Mouse (Mus musculus): ENCODE measurements at regions not wholly inside any gene's neighbourhood (a gene's known extent, or its start where the extent isn't known, plus 50 kb on each side); places are given as distances from the start of the nearest gene placed in this dataset.

- no peak for DNase-seq
These were observed 60.4 kb upstream of the Ppara start for GRCm38 (mm10) chr15:85674191-85674984.

DNA sequence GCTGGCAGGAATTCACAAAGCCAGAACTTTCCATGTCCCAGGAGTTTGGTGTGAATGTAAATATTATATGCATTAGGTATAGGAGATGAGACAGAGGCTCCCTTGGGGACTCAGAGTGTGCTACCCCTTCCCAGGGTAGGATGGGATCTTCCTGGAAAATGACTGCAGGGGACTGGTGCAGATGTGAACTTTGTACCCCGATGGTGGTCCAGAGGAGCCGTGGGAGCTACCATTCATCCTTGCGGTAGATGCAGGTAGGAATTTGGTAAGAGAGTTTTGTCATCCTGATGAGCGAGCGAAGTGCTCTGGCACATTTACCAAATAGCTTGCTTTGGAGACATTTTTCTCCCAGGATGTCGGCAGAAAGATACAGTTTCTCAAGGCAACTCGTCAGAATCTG is 59.7 kb upstream of the Ppara start:
- no peak for DNase-seq

DNA sequence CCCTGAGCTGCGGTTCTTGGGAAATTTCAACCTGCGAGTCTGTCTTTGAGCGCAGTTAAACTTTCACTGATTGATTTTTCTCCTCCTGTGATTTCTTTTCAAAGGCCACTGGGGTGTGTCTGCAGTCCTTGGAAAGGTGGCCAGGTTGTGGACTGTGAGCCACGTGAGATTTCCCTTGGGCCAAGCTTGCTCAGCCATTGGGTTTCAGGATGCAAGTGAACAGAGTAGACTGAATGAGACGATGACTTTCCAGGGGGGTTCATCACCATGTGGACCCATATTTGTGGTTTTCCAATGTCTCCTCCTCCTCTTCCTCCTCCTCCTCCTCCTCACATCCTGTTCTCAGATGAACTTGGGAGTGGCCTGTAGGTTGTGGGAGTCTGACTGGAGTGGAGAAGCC is 59.0 kb upstream of the Ppara start:
- DNase-seq: no peak

- no peak for DNase-seq
These were observed 58.6 kb upstream of the Ppara start for GRCm38 (mm10) chr15:85676156-85676555.

DNA sequence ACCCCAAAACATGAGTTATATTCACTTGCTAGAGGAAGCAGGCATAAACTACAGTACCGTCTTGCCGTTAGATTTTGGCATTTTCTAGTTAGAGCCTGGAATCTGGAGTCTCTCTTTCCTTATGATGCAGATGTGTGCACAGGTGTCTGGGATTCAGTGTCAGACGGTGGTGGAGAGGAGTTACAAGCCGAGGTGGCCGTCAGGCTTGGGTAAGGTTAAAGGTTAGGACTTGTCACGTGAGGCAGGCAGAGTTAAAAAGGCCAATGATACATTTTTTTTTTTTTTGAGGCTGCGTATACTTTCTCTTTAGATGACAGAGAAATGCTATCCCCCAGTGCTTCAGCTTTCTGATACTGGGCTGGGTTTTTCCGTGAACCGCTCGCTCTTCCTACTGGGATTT is 57.9 kb upstream of the Ppara start:
- no peak for DNase-seq

DNA sequence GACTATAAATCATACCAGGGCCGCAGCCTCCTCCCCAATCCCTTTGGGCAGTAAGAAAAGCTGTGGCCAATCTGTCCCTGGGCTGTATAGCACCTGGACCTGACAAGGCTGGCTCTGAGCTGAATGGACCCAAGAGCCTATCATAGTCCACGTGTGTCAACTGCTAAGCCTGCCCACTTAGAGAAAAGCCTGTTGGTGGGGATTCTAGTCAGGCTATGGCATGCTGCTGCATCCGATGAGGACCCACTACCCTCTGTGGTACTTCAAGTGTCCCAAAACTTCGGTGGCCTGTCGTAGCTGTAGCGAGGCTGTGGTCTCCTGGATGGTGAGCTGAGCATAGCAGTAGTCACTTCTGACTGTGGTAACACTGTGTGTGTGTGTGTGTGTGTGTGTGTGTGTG is 57.4 kb upstream of the Ppara start:
- DNase-seq: no peak

DNA sequence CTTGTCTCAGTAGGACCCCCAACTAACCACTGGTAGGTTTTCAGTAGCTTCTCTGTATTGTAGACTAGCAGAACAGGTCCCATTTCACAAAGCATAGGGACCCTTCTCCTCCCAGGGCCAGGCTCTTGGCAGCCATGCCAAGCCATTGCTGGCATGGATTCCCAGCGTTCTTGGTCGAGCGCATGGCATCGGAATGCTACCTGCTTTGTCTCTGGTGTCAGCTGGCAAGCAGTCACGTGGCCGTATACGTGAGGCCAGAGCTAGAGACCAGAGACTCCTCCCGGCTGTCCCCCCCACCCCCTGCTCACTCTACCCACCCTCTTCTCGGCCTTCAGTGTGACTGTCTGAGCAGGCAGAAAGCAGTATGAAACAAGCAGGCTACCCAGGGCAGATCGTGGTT is 56.9 kb upstream of the Ppara start:
- no peak for DNase-seq

DNA sequence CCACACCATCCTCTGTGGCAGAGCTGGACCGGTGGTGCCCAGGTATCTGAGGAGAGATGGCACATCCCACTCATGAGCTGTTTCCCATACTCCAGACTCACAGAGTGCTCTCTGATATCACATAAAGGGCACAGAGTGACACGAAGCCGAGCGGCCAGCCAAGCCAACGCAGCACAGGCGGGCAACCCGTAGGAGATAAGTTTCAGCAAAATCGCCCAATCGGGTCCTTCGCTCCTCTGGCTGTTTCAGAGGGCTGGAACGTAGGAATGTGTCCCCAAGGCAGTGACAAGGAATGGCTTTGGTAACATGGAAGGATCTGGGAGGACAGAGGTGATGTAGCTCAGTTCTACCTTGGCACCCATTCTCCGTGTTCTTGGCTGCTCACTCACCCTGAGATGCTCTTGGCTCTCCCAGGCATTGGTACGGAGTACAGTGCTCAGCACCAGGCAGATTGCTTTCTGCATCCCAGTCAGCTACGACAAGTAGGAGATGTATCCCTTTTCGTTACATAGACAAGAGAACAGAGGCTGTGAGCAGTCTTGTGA is 56.4 kb upstream of the Ppara start:
- no peak for DNase-seq

DNA sequence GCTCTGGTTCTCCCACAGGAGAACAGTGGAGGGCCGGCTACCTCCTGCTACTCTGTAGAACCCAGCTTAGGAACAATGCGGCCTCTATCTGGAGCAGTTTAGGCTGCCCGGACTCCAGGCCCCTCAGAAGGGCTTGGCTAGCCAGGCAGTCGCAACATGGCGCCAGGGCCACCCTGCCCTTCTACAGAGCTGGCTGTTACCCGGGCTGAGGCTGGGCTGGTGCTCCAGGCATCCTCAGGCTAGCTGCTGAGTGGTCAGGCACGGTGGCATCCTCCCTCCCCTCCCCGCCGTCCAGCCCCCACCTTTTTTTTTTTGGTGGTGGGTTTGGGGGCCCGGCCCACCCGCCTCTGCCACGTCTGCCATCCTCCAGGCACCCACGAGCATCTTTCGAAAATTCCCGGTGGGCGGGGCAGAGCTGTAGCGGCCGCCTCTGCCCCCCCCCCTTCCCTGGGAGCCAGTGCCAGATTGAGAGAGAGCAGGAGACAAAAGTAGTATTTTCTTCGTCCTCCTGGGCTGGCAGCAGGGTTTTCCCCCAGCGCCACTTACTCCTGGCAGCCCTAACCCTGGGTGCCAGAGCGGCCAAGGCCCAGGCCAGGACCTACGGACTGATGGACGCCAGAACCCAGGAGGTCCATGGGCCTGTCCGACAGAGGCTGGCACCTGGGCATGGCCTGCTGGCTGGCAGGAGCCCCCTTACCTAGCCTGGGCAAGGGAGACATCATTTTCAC is 55.6 kb upstream of the Ppara start:
- DNase-seq: peak; percentile 59

GRCm38 (mm10) chr15:85679864-85680428 is 54.8 kb upstream of the Ppara start:
- no peak for DNase-seq

- no peak for DNase-seq
These were observed 54.1 kb upstream of the Ppara start for GRCm38 (mm10) chr15:85680460-85681224.

- no peak for DNase-seq
These were observed 52.7 kb upstream of the Ppara start for GRCm38 (mm10) chr15:85682116-85682515.

- no peak for DNase-seq
These were observed 52.0 kb upstream of the Ppara start for GRCm38 (mm10) chr15:85682780-85683179.

DNA sequence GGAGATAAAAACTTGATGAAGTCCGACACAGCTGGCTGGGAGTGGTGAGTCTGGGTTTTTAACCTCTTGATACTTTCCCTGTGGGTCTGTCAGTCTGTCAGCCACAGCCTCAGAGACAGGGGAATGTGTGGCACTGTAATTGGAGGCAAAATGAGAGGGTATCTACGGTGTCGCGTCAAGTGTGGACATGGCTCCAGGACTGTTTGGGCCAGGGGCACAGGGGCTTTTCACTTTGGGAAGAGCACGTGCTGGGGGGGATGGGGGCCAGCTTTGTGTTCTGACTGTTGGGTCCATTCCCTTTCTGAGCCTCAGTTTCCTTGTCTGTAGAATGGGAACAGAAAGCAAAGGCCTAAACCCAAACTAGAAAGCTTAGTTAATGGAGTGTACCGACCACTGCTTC is 51.5 kb upstream of the Ppara start:
- no peak for DNase-seq

GRCm38 (mm10) chr15:85683716-85684115 is 51.1 kb upstream of the Ppara start:
- DNase-seq: no peak

DNA sequence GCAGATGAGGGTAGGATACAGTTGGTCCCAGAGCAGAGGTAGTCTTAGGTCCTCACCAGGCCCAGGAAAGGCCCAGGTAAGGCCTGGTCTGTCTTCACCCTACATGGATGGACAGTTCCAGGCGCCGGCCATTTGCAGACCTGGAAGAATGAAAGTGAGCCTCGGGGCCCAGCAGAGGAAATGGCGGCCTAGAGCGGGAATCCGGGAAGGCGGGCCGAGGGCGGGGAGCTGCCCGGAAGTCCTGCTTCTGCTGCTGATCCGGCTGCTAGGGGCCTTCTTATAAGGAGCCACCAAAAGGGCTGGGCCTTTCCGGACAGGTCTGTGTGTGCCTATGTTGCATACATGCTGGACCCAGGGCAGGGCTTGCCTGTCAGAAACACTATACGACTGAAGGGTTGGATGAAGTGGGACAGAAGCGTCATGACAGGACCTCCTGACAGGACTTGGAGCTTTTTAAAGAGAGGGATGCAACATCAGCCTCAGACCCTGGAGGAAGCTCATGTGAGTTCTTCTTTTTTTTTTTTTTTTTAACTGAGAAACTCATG is 50.5 kb upstream of the Ppara start:
- DNase-seq: no peak

GRCm38 (mm10) chr15:85684875-85685274 is 49.9 kb upstream of the Ppara start:
- DNase-seq: no peak
